Mouse (Mus musculus) heart, embryonic 16.5 days (tissue): ENCODE results near the gene Nkx2-9. TPM values are rescaled to one million over a fixed set of nuclear protein-coding genes. Genes with fewer than 3 reads are reported as not detected.

ENCODE experiments used
- ATAC-seq: fragments of 200-750 bp; cut with Nextera tagmentation; replicated peaks from 2 replicates; pipeline ENCODE4 v1.8.0; 2017; ENCODE audit warnings: moderate number of reproducible peaks; ENCODE audit not compliant: insufficient read depth, low FRiP score; ENCODE audit errors: extremely low read depth
- H3K27ac ChIP-seq: fragments of 300-500 bp; sonication (generic); 2 replicates; pipeline ENCODE4 v1.5.1; 2014; ENCODE audit warnings: mild to moderate bottlenecking, low read length, control low read depth, moderate library complexity
- H3K27me3 ChIP-seq: fragments of 300-500 bp; sonication (generic); 2 replicates; pipeline ENCODE4 v1.6.1; 2014; ENCODE audit warnings: low read length, mixed read lengths; ENCODE audit not compliant: control insufficient read depth, insufficient read depth
- H3K36me3 ChIP-seq: fragments of 300-500 bp; sonication (generic); 2 replicates; pipeline ENCODE4 v1.6.1; 2014; ENCODE audit not compliant: control insufficient read depth, insufficient read depth
- H3K4me1 ChIP-seq: fragments of 300-500 bp; sonication (generic); 2 replicates; pipeline ENCODE4 v1.6.1; 2014; ENCODE audit warnings: low read length, mixed read lengths; ENCODE audit not compliant: control insufficient read depth, insufficient read depth
- H3K4me2 ChIP-seq: fragments of 300-500 bp; sonication (generic); 2 replicates; pipeline ENCODE4 v1.6.1; 2014; ENCODE audit warnings: low read depth, mild to moderate bottlenecking, control low read depth, low read length
- H3K4me3 ChIP-seq: fragments of 300-500 bp; sonication (generic); 2 replicates; pipeline ENCODE4 v1.5.1; 2014; ENCODE audit warnings: mild to moderate bottlenecking, control low read depth, low read length
- H3K9ac ChIP-seq: fragments of 300-500 bp; sonication (generic); 2 replicates; pipeline ENCODE4 v1.6.1; 2014; ENCODE audit warnings: low read length, control low read depth
- H3K9me3 ChIP-seq: fragments of 300-500 bp; sonication (generic); replicated peaks from 2 replicates; pipeline ENCODE4 v1.6.1; 2016; ENCODE audit warnings: low read length; ENCODE audit not compliant: control insufficient read depth
- WGBS: fragments of 180-500 bp; shearing (Covaris S2); extraction: QIAGEN DNeasy Blood & Tissue Kit; methylation state at CpG from one replicate; pipeline ENCODE4 v1.1.7; 2014; 5-methylcytosine and 5-hydroxymethylcytosine counted together
- polyA plus RNA-seq: library from polyadenylated mRNA; unstranded; fragments of >200 nt; fragmentation: Nextera tagmentation; extraction: Ambion mirVana; gene quantifications from 2 replicates; pipeline ENCODE4 v1.2.1, GENCODE M21; 2015

Nkx2-9 gene
- not detected in 2 replicates for polyA plus RNA-seq

- no peaks in the 10 kb centered on the region for H3K9me3 ChIP-seq
- no peak for ATAC-seq
- H3K4me1 ChIP-seq: peaks cover 12% of the 10 kb centered on the region
- peaks cover 78% of the 10 kb centered on the region for H3K27me3 ChIP-seq
- H3K9ac ChIP-seq: no peak within 1 kb of the TSS
- under 1% methylated on average over 40 of the region's 40 CpGs for WGBS
- H3K36me3 ChIP-seq: no peaks in the 10 kb centered on the region
- H3K27ac ChIP-seq: no peak within 1 kb of the TSS
- peak within 1 kb of the TSS; percentile 46 for H3K4me3 ChIP-seq
- peak within 1 kb of the TSS; percentile 70 for H3K4me2 ChIP-seq
Observed at GRCm38 (mm10) chr12:56612761-56613437, at the start of gene Nkx2-9. Gene Nkx2-9, minus strand, starts transcription at chr12:56613284.

GRCm38 (mm10) chr12:56637181-56637566 is 24.1 kb upstream of the Nkx2-9 start:
- H3K27me3 ChIP-seq: peaks cover 3% of the 10 kb centered on the region; the same call in 1 of the 2 replicates
- no peak for ATAC-seq
- H3K36me3 ChIP-seq: no peaks in the 10 kb centered on the region

GRCm38 (mm10) chr12:56636534-56637180 is 23.6 kb upstream of the Nkx2-9 start:
- Histone ChIP-seq H3K36me3 (no peaks in the 10 kb centered on the region), H3K9me3 (no peaks in the 10 kb centered on the region), H3K4me1 (no peaks in the 10 kb centered on the region), H3K9ac (no peak overlapping the region), H3K4me2 (peak overlapping the region; percentile 44), H3K4me3 (peak overlapping the region; percentile 26), H3K27ac (no peak overlapping the region), H3K27me3 (peaks cover 3% of the 10 kb centered on the region; the same call in 1 of the 2 replicates)
- ATAC-seq: no peak
- WGBS: 25% methylated on average over 14 of the region's 14 CpGs

More at GRCm38 (mm10) chr12:56637181-56637566, 24.1 kb upstream of the Nkx2-9 start:
- no peaks in the 10 kb centered on the region for H3K9me3 ChIP-seq
- 4% methylated on average over 5 of the region's 5 CpGs for WGBS
- no peaks in the 10 kb centered on the region for H3K4me1 ChIP-seq
- peak overlapping the region; percentile 20 for H3K4me3 ChIP-seq
- peak overlapping the region; percentile 44 for H3K4me2 ChIP-seq
- no peak overlapping the region for H3K9ac ChIP-seq
- no peak overlapping the region for H3K27ac ChIP-seq

- Histone ChIP-seq H3K4me3 (no peak overlapping the region), H3K36me3 (no peaks in the 10 kb centered on the region), H3K4me1 (peaks cover 12% of the 10 kb centered on the region), H3K9ac (no peak overlapping the region), H3K27ac (no peak overlapping the region), H3K27me3 (peaks cover 64% of the 10 kb centered on the region), H3K9me3 (no peaks in the 10 kb centered on the region), H3K4me2 (no peak overlapping the region)
- WGBS: 30% methylated on average over 1 of the region's 1 CpGs
- no peak for ATAC-seq
Observed at GRCm38 (mm10) chr12:56616088-56616487, 3.0 kb upstream of the Nkx2-9 start.

- WGBS: 25% methylated on average over 6 of the region's 6 CpGs
Observed at GRCm38 (mm10) chr12:56615391-56615790, 2.3 kb upstream of the Nkx2-9 start.

GRCm38 (mm10) chr12:56614513-56614912 is 1.4 kb upstream of the Nkx2-9 start:
- WGBS: 7% methylated on average over 21 of the region's 21 CpGs
- no peak overlapping the region for H3K9ac ChIP-seq
- no peaks in the 10 kb centered on the region for H3K36me3 ChIP-seq
- H3K27ac ChIP-seq: no peak overlapping the region
- no peak for ATAC-seq
- no peak overlapping the region for H3K4me3 ChIP-seq
- H3K9me3 ChIP-seq: no peaks in the 10 kb centered on the region
- H3K27me3 ChIP-seq: peaks cover 78% of the 10 kb centered on the region
- no peak overlapping the region for H3K4me2 ChIP-seq
- peaks cover 12% of the 10 kb centered on the region for H3K4me1 ChIP-seq

More at GRCm38 (mm10) chr12:56615391-56615790, 2.3 kb upstream of the Nkx2-9 start:
- no peak overlapping the region for H3K9ac ChIP-seq
- no peak overlapping the region for H3K4me3 ChIP-seq
- H3K27ac ChIP-seq: no peak overlapping the region
- peaks cover 12% of the 10 kb centered on the region for H3K4me1 ChIP-seq
- no peaks in the 10 kb centered on the region for H3K36me3 ChIP-seq
- peaks cover 71% of the 10 kb centered on the region for H3K27me3 ChIP-seq
- ATAC-seq: no peak
- H3K9me3 ChIP-seq: no peaks in the 10 kb centered on the region
- H3K4me2 ChIP-seq: no peak overlapping the region

- Histone ChIP-seq H3K27ac (no peak overlapping the region), H3K9ac (no peak overlapping the region), H3K36me3 (no peaks in the 10 kb centered on the region), H3K9me3 (no peaks in the 10 kb centered on the region), H3K4me2 (no peak overlapping the region), H3K4me3 (no peak overlapping the region), H3K4me1 (peaks cover 12% of the 10 kb centered on the region), H3K27me3 (peaks cover 80% of the 10 kb centered on the region)
- no peak for ATAC-seq
- 7% methylated on average over 14 of the region's 14 CpGs for WGBS
Observed at GRCm38 (mm10) chr12:56613916-56614510, 929 bp upstream of the Nkx2-9 start.

- peaks cover 82% of the 10 kb centered on the region for H3K27me3 ChIP-seq
- no peak for ATAC-seq
- H3K9ac ChIP-seq: no peak overlapping the region
- H3K4me2 ChIP-seq: peak overlapping the region; percentile 47
- peaks cover 12% of the 10 kb centered on the region for H3K4me1 ChIP-seq
- H3K27ac ChIP-seq: no peak overlapping the region
- peak overlapping the region; percentile 37 for H3K4me3 ChIP-seq
- H3K36me3 ChIP-seq: no peaks in the 10 kb centered on the region
- H3K9me3 ChIP-seq: no peaks in the 10 kb centered on the region
- 2% methylated on average over 6 of the region's 6 CpGs for WGBS
Observed at GRCm38 (mm10) chr12:56613438-56613830, 350 bp upstream of the Nkx2-9 start.

GRCm38 (mm10) chr12:56612349-56612735 is 742 bp downstream of the Nkx2-9 start:
- Histone ChIP-seq H3K27me3 (peaks cover 77% of the 10 kb centered on the region), H3K4me3 (peak overlapping the region; percentile 46), H3K27ac (no peak overlapping the region), H3K9me3 (no peaks in the 10 kb centered on the region), H3K4me2 (peak overlapping the region; percentile 70), H3K9ac (no peak overlapping the region), H3K4me1 (peaks cover 12% of the 10 kb centered on the region), H3K36me3 (no peaks in the 10 kb centered on the region)
- no peak for ATAC-seq
- 2% methylated on average over 10 of the region's 10 CpGs for WGBS
